Comparison of ENCODE assay signal across 8 mouse cellular contexts in genomic region chr17:32536867-32537250, GRCm38 (mm10). TPM values are rescaled to one million over a fixed set of nuclear protein-coding genes. Genes with fewer than 3 reads are reported as not detected.
DNase-seq lines count a peak whose midpoint lies in the region; ATAC-seq and TF ChIP-seq lines count a peak whose summit lies in the region.

No protein-coding gene starts in this region.

- peak overlapping the region; percentile 56 for H3K4me2 ChIP-seq in lung, embryonic 14.5 days
- H3K4me2 ChIP-seq in hindbrain, embryonic 12.5 days (replicated peaks), result peak overlapping the region; percentile 57
- peak overlapping the region; percentile 70 for H3K4me2 ChIP-seq in lung, postnatal 0 days (replicated peaks; ENCODE audit: low read depth, low read length)

- 55% methylated on average over 5 of the region's 5 CpGs for WGBS in lung, embryonic 14.5 days
- WGBS in hindbrain, embryonic 12.5 days, result 59% methylated on average over 5 of the region's 5 CpGs
- WGBS in lung, postnatal 0 days, result 38% methylated on average over 5 of the region's 5 CpGs

- H3K4me3 ChIP-seq in lung, embryonic 14.5 days (ENCODE audit: low read depth, low read length), result peak overlapping the region; percentile 35
- H3K4me3 ChIP-seq in cortical plate, adult 2 months (ENCODE audit: insufficient read depth, low read length), result peak overlapping the region; percentile 36; the same call in 1 of the 2 replicates
- H3K4me3 ChIP-seq in hindbrain, embryonic 12.5 days, result peak overlapping the region; percentile 42
- peak overlapping the region; percentile 36 for H3K4me3 ChIP-seq in lung, postnatal 0 days (ENCODE audit: low read depth, low read length)

- TF ChIP-seq POLR2A in cortical plate, adult 2 months (IDR thresholded peaks at IDR 0.05; ENCODE audit: extremely low read depth, insufficient read depth, low read length), result no peak

- H3K4me1 ChIP-seq in lung, embryonic 14.5 days (ENCODE audit: insufficient read depth), result no peaks in the 10 kb centered on the region
- H3K4me1 ChIP-seq in cortical plate, adult 2 months (ENCODE audit: control insufficient read depth, insufficient read depth, low read length), result no peaks in the 10 kb centered on the region
- peaks cover 6% of the 10 kb centered on the region for H3K4me1 ChIP-seq in hindbrain, embryonic 12.5 days
- H3K4me1 ChIP-seq in lung, postnatal 0 days (ENCODE audit: insufficient read depth, low read depth, low read length), result peaks cover 4% of the 10 kb centered on the region; the same call in 1 of the 2 replicates

- no peaks in the 10 kb centered on the region for H3K36me3 ChIP-seq in lung, embryonic 14.5 days (ENCODE audit: insufficient read depth)
- H3K36me3 ChIP-seq in hindbrain, embryonic 12.5 days, result no peaks in the 10 kb centered on the region
- H3K36me3 ChIP-seq in lung, postnatal 0 days (ENCODE audit: insufficient read depth, low read length), result no peaks in the 10 kb centered on the region

- TF ChIP-seq EP300 in lung, postnatal 0 days (IDR thresholded peaks at IDR 0.05), result no peak

- peak overlapping the region; percentile 52; the same call in 1 of the 2 replicates for H3K9ac ChIP-seq in lung, embryonic 14.5 days
- peak overlapping the region; percentile 48 for H3K9ac ChIP-seq in hindbrain, embryonic 12.5 days
- peak overlapping the region; percentile 44 for H3K9ac ChIP-seq in lung, postnatal 0 days (replicated peaks; ENCODE audit: low read depth)

- no peaks in the 10 kb centered on the region for H3K9me3 ChIP-seq in lung, embryonic 14.5 days (ENCODE audit: low read depth, low read length)
- no peaks in the 10 kb centered on the region for H3K9me3 ChIP-seq in hindbrain, embryonic 12.5 days (replicated peaks)
- no peaks in the 10 kb centered on the region for H3K9me3 ChIP-seq in lung, postnatal 0 days (ENCODE audit: low read length)

- TF ChIP-seq CTCF in lung, embryonic 14.5 days (IDR thresholded peaks at IDR 0.05; ENCODE audit: low read depth), result no peak
- no peak for TF ChIP-seq CTCF in cortical plate, adult 2 months (IDR thresholded peaks at IDR 0.05; ENCODE audit: extremely low read depth, insufficient read depth, low read length)
- no peak for TF ChIP-seq CTCF in lung, postnatal 0 days (IDR thresholded peaks at IDR 0.05)

- peak; percentile 55; the same call in 1 of the 2 replicates for ATAC-seq in lung, embryonic 14.5 days (ENCODE audit: insufficient read depth)
- ATAC-seq in hindbrain, embryonic 12.5 days (ENCODE audit: low FRiP score), result 0 out of 2 replicates have a peak, but pooled peaks have one; percentile 6
- ATAC-seq in lung, postnatal 0 days, result peak; percentile 40

- peak; percentile 32 for DNase-seq in lung, embryonic 14.5 days
- DNase-seq in lung, postnatal 25 days (ENCODE audit: low spot score), result no peak
- no peak for DNase-seq in lung, postnatal 0 days (ENCODE audit: low spot score)
- no peak for DNase-seq in testis, postnatal 14 days (ENCODE audit: low spot score)
- no peak for DNase-seq in embryo, embryonic 10 days (ENCODE audit: low spot score)
- DNase-seq in frontal cortex, postnatal 14 days (ENCODE audit: low spot score in 2 of 2), result no peak

- no peaks in the 10 kb centered on the region for H3K27me3 ChIP-seq in lung, embryonic 14.5 days (ENCODE audit: insufficient read depth, low read length)
- no peaks in the 10 kb centered on the region for H3K27me3 ChIP-seq in hindbrain, embryonic 12.5 days
- H3K27me3 ChIP-seq in lung, postnatal 0 days (replicated peaks; ENCODE audit: insufficient read depth, low read length), result no peaks in the 10 kb centered on the region

- no peak overlapping the region for H3K27ac ChIP-seq in lung, embryonic 14.5 days (ENCODE audit: low read depth)
- no peak overlapping the region for H3K27ac ChIP-seq in cortical plate, adult 2 months (ENCODE audit: insufficient read depth, low read length)
- no peak overlapping the region for H3K27ac ChIP-seq in hindbrain, embryonic 12.5 days
- H3K27ac ChIP-seq in lung, postnatal 0 days (ENCODE audit: low read length), result peak overlapping the region; percentile 26; the same call in 1 of the 2 replicates

RNA-seq across cellular contexts. Expression of gene Cyp4f16, which starts 0.5 kb away (rescaled TPM):
- 14.1 and 15.7 TPM in 2 replicates for polyA plus RNA-seq in lung, embryonic 14.5 days (2014; fragmentation: Nextera tagmentation; extraction: Ambion mirVana)
- polyA plus RNA-seq in cortical plate, adult 2 months (2012; rRNA removed), result 8.1 and 9.0 TPM in 2 replicates
- polyA plus RNA-seq in hindbrain, embryonic 12.5 days (2016; fragmentation: Nextera tagmentation; extraction: Ambion mirVana), result 21.9 and 25.8 TPM in 2 replicates
- 19.5 and 19.7 TPM in 2 replicates for polyA plus RNA-seq in lung, postnatal 0 days (2015; fragmentation: Nextera tagmentation; extraction: Ambion mirVana)

RNA-seq across cellular contexts. Expression of gene Cyp4f17, which starts 31.0 kb away (rescaled TPM):
- 5.4 and 5.9 TPM in 2 replicates for polyA plus RNA-seq in lung, embryonic 14.5 days (2014; fragmentation: Nextera tagmentation; extraction: Ambion mirVana)
- 3.7 and 4.2 TPM in 2 replicates for polyA plus RNA-seq in cortical plate, adult 2 months (2012; rRNA removed)
- 11.7 and 13.3 TPM in 2 replicates for polyA plus RNA-seq in hindbrain, embryonic 12.5 days (2016; fragmentation: Nextera tagmentation; extraction: Ambion mirVana)
- 5.0 and 5.2 TPM in 2 replicates for polyA plus RNA-seq in lung, postnatal 0 days (2015; fragmentation: Nextera tagmentation; extraction: Ambion mirVana)
